Mouse (Mus musculus) heart, adult 11 months (tissue): Measurements from ENCODE around the gene Ice1.

Source experiments
- DNase-seq: peaks from one replicate; pipeline ENCODE4 v3.0.0; 2022

Ice1 gene

DNA sequence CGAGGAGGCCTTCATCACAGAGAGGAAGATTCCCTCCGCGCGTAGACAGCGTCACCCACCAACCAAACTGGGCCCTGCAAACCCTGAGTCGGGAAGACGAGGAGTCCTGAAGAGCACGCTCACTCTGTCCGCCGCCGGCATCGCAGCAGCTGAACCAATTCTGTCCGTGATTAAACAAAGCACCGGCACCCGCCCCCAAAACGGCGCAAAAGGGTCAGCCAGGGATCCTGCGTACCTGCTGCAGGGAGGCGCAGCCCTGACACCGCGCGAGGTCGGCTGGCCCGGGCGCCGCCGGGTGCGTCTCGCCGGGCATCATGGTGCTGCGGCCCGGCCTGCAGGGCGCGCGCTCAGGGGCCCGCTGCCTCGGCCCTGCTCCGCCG lies at the start of gene Ice1:
TSS of gene Ice1 (minus strand) at position 353 of the 380 bp plus-strand sequence.
- no peak for DNase-seq

GRCm38 (mm10) chr13:70685825-70686224 lies 48.4 kb upstream of the Ice1 start:
- DNase-seq = no peak

GRCm38 (mm10) chr13:70684976-70685609 lies 47.7 kb upstream of the Ice1 start:
- DNase-seq = no peak

- no peak for DNase-seq
These were observed 44.2 kb upstream of the Ice1 start for GRCm38 (mm10) chr13:70681411-70682183.

DNA sequence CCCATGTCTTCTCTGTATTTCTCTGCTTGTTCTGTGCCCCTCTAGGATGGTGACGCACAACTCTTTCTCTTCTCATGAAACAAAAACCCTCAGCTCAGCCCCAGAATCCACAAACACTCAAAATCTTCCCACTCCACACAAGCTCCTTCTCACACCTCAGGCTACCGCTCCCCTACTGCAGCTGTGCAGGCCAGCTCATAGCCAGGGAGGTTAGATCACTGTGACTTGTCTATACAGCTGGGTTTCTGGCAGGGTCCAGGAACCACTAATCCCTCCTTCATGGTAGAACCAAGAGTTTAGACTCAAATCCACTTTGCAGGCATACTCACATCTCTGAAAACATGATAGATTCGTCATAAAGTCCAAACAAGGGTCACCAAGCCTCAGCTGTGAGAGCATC lies 42.9 kb upstream of the Ice1 start:
- DNase-seq = peak; percentile 69

- peak; percentile 36 for DNase-seq
These were observed 40.3 kb upstream of the Ice1 start for GRCm38 (mm10) chr13:70677689-70678088.

DNA sequence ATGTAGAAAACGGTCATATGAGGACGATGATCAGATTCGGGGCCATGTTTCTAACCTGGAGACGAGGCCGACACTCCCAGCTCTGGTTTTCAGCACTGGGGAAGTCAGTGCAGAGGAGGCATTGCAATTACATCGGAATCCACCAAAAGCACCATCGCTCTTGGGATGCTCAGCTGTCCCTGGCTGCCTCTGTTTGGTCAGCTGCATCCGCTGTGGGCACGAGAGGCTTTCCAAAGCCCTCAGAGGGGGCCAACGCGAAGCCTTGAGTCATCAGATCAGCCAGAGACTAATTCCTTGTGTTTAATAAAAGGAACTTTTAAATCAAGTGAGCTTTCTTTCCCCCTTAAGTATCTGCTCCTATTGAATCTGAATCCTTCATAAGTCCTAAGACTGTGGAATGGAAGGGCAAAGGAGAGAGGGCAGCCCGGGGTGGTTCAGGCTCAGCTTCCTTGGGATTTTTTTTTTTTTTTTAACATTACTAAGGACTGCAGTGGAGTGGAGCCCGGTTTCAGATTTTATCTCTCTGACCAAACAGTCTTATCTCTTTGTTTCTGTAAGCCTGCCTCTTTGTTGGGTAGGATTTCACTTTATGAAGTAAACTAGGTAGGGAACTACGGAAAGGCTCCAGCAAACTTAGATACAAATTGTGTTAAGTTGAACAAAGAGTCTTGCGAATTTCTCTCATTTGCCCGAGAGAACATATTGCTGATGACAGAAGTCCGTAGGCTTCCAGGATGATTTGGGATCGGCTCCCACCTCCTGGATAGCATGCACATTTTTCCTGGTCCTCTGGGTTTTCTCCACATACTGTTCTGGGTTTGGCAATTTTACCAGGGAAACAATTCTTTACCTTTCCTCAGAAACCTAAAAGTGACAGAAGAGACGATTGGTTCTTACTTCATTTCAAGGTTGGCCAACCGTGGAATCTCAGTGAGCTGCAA lies 39.1 kb upstream of the Ice1 start:
- DNase-seq = peak; percentile 80

GRCm38 (mm10) chr13:70674998-70675397 lies 37.6 kb upstream of the Ice1 start:
- peak; percentile 75 for DNase-seq

DNA sequence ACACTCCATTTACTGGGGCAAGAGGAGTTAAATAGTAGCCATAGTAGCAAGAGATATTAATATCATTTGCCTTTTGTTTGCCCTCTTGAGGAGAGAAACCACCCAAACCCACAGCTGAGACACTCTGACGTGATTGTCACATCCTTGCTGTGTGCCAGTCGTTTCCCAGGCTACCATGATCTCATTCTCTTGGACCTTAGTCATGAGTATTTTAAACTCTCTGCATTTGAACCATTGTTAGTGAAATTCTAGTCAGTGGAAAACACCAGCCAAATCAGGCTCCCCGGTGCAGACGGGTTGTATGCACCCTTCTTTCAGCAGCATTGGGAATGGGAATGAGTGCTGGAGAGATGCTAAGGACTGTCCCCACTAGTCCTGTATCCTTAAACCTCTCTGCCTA lies 32.6 kb upstream of the Ice1 start:
- peak; percentile 37 for DNase-seq

- peak; percentile 89 for DNase-seq
These were observed 22.3 kb upstream of the Ice1 start for GRCm38 (mm10) chr13:70659715-70660114.

DNA sequence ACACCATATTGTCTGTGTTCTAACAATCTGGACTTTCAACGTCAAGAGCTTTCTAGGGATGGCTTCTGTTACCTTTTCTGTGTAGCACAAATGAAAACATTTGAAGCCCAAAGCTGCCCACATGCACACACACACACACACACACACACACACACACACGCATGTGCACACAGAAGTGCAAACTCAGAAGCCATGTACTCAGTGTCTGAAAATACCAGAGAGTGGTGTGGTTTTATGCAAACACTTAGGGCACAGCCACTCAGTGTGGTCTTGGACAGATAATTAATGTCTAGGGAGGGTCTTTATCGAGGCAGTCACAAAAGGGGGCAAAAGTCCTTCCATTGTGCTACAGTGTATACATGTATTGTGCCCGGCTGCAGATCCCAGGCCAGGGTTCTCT lies 19.3 kb upstream of the Ice1 start:
- DNase-seq = peak; percentile 29

GRCm38 (mm10) chr13:70656329-70656728 lies 18.9 kb upstream of the Ice1 start:
- DNase-seq = peak; percentile 55

GRCm38 (mm10) chr13:70655570-70655969 lies 18.1 kb upstream of the Ice1 start:
- peak; percentile 89 for DNase-seq

- peak; percentile 98 for DNase-seq
These were observed 16.8 kb upstream of the Ice1 start for GRCm38 (mm10) chr13:70654091-70654770.

DNA sequence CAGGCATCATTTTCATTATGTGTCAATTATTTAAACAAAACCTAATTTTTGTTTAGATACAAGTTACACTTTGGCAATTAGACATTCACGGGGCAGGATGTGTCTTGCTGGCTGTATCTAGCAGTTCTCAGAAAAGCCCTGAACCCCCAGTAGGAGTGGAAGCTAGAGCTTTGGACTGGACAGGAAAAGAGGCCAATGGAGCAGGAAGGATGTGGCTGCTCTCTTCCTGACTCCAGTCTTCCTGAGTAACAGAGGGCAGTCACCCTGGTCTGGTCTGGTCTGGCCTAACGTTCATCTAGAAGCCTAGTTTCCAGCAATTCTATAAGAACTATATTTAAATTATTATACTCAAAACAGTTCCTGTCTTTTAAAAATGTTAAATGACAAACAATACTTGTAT lies 16.0 kb upstream of the Ice1 start:
- DNase-seq = peak; percentile 91

GRCm38 (mm10) chr13:70650011-70650436 lies 12.6 kb upstream of the Ice1 start:
- DNase-seq = peak; percentile 95

DNA sequence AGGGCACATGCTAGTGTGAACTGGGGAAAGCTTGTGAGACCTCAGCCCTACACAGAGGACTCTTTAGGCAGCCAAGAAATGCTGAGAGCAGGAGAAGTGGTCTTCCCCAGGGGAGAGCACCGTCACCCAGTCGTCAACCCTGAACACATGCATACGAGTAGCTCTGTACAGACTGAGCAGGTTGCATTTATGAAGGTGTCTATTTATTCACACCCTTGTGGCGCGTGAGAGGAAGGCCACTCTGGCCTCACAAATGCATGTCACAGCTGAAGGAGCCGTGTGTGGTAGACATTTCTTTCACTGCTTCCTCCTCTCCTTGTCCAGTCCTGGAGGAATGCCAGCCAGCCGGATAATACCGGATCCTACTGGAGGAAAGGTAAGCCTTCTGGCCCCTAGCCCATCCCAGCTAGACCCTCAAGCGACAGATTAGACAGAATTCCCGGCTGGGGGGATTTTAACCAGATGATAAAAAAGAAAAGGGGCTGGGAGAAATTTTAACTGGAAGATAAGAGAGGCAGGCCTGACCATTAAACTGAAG lies 8.6 kb upstream of the Ice1 start:
- peak; percentile 86 for DNase-seq

- DNase-seq = peak; percentile 65
These were observed 6.6 kb upstream of the Ice1 start for GRCm38 (mm10) chr13:70644083-70644462.

DNA sequence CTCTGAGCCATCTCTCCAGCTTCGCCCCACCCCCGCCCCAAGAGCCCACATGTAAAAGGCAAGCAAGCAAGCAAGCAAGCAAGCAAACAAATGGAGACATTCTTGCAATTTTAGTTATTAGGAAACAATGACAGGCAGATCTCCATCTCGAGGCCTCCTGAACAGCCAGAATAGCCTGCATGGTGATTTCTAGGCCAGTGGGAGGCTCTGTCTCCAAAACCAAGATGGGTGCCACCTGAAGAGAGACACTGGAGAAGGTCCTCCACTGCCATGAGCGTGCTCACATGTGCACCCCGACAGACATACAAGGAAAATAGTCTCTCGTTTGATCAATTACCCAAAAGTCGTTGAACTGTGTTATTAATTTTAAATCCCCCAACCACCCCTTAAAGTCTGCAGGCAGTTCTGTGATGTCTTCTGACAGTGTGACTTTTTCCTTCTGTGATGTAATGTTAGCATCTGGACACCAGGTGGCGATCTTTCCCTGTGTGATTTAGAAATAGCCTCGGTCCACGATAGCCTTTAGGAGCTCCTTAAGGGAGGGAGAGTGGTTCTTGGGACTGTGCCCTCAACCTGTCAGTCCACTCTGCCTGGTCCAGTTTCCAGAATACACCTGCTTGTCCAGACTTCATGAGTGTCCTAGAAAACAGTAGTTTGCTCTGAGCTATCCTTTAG lies 6.1 kb upstream of the Ice1 start:
- DNase-seq = peak; percentile 83

- DNase-seq = peak; percentile 84
These were observed 4.5 kb upstream of the Ice1 start for GRCm38 (mm10) chr13:70641941-70642340.

DNA sequence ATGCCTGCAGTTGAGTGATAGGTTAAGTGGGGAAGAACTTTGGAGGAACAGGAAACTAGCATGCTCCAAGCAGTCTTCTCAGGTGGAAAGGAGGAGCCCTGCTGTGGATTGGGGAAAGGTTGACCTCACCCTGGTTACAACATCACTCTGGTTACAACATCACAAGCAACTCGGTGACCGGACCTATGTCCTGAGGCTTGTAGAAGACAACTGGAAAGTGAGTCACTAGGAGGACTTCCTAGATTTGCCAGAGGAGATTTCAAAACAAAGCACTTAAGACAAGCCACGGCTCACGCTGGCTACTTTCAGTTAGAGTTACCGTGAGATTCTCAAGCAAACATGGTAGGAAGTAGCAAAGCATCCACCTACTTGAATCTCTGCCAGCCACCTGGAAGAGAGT lies 3.9 kb upstream of the Ice1 start:
- DNase-seq = peak; percentile 74

- DNase-seq = peak; percentile 88
These were observed 2.2 kb upstream of the Ice1 start for GRCm38 (mm10) chr13:70639639-70640038.
